Mouse (Mus musculus): ENCODE results near the gene Sptlc3.

- no peak for TF ChIP-seq POLR2A (IDR thresholded peaks at IDR 0.05; ENCODE audit: low read depth, low read length)
- no peak for TF ChIP-seq CTCF (IDR thresholded peaks at IDR 0.05; ENCODE audit: extremely low read depth, insufficient read length, insufficient replicate concordance, low read depth, low read length)
Observed at GRCm38 (mm10) chr2:139561966-139562505, 68.3 kb downstream of the Sptlc3 start.

Data from small intestine, adult 2 months (tissue).